Mouse (Mus musculus) kidney, postnatal 0 days (tissue): ENCODE results near the gene Tal1. TPM values are rescaled to one million over a fixed set of nuclear protein-coding genes. Genes with fewer than 3 reads are reported as not detected.

Source experiments
- ATAC-seq: fragments of 200-750 bp; cut with Nextera tagmentation; replicated peaks from 2 replicates; pipeline ENCODE4 v1.8.0; 2017; ENCODE audit warnings: low read depth, moderate number of reproducible peaks, moderate TSS enrichment, moderate library complexity; ENCODE audit not compliant: low FRiP score
- DNase-seq: peaks from one replicate; pipeline ENCODE4 v3.0.0-alpha.2; 2016; ENCODE audit warnings: low spot score
- H3K27ac ChIP-seq: fragments of 300-500 bp; sonication (generic); 2 replicates; pipeline ENCODE4 v1.5.1; 2014; ENCODE audit warnings: mild to moderate bottlenecking
- H3K27me3 ChIP-seq: fragments of 300-500 bp; sonication (generic); 2 replicates; pipeline ENCODE4 v1.6.1; 2014; ENCODE audit warnings: low read length, mixed read lengths; ENCODE audit not compliant: insufficient read depth
- H3K36me3 ChIP-seq: fragments of 300-500 bp; sonication (generic); 2 replicates; pipeline ENCODE4 v1.6.1; 2014; ENCODE audit warnings: low read length, mixed read lengths; ENCODE audit not compliant: insufficient read depth
- H3K4me1 ChIP-seq: fragments of 300-500 bp; sonication (generic); replicated peaks from 2 replicates; pipeline ENCODE4 v1.6.1; 2014; ENCODE audit warnings: antibody characterized with exemption, low read length, mixed read lengths; ENCODE audit not compliant: insufficient read depth
- H3K4me2 ChIP-seq: fragments of 300-500 bp; sonication (generic); 2 replicates; pipeline ENCODE4 v1.6.1; 2014; ENCODE audit warnings: mild to moderate bottlenecking, low read length, moderate library complexity, mixed read lengths
- H3K4me3 ChIP-seq: fragments of 300-500 bp; sonication (generic); replicated peaks from 2 replicates; pipeline ENCODE4 v1.5.1; 2014; ENCODE audit warnings: low read depth, low read length
- H3K9ac ChIP-seq: fragments of 300-500 bp; sonication (generic); 2 replicates; pipeline ENCODE4 v1.6.1; 2014; ENCODE audit warnings: low read depth, low read length
- H3K9me3 ChIP-seq: fragments of 300-500 bp; sonication (generic); replicated peaks from 2 replicates; pipeline ENCODE4 v1.6.1; 2016; ENCODE audit warnings: low read length, inconsistent platforms, mixed read lengths
- CTCF ChIP-seq: IDR thresholded peaks from 2 replicates; pipeline ENCODE4 v1.5.1; 2016; ENCODE audit warnings: antibody characterized with exemption, low read depth, mild to moderate bottlenecking, moderate library complexity
- WGBS: fragments of 180-500 bp; shearing (Covaris S2); extraction: QIAGEN DNeasy Blood & Tissue Kit; methylation state at CpG from one replicate; pipeline ENCODE4 v1.1.7; 2014; 5-methylcytosine and 5-hydroxymethylcytosine counted together
- polyA plus RNA-seq: library from polyadenylated mRNA; unstranded; fragments of >200 nt; fragmentation: Nextera tagmentation; extraction: Ambion mirVana; gene quantifications from 2 replicates; pipeline ENCODE4 v1.2.1, GENCODE M21; 2015

Gene Tal1
- polyA plus RNA-seq, 1 experiment from 2014 or later, result 1.1 TPM

GRCm38 (mm10) chr4:115057674-115058316, 1.6 kb downstream of the Tal1 start:
- peaks cover 14% of the 10 kb centered on the region; the same call in 1 of the 2 replicates for H3K4me1 ChIP-seq
- H3K36me3 ChIP-seq, result no peaks in the 10 kb centered on the region
- H3K4me2 ChIP-seq, result peak overlapping the region; percentile 72
- peak overlapping the region; percentile 81 for H3K27ac ChIP-seq
- peak overlapping the region; percentile 45 for H3K4me3 ChIP-seq
- ATAC-seq, result 0 out of 2 replicates have a peak, but pooled peaks have one; percentile 22
- no peak for DNase-seq
- no peaks in the 10 kb centered on the region for H3K9me3 ChIP-seq
- H3K9ac ChIP-seq, result peak overlapping the region; percentile 63
- H3K27me3 ChIP-seq, result peaks cover 79% of the 10 kb centered on the region
- TF ChIP-seq CTCF, result no peak
- whole genome bisulfite sequencing, result 2% methylated on average over 33 of the region's 33 CpGs

- peak overlapping the region; percentile 72 for H3K4me2 ChIP-seq
- peak overlapping the region; percentile 45 for H3K4me3 ChIP-seq
- H3K27ac ChIP-seq, result peak overlapping the region; percentile 81
- TF ChIP-seq CTCF, result no peak
- H3K36me3 ChIP-seq, result no peaks in the 10 kb centered on the region
- peaks cover 81% of the 10 kb centered on the region for H3K27me3 ChIP-seq
- WGBS, result 2% methylated on average over 20 of the region's 20 CpGs
- no peak for DNase-seq
- no peaks in the 10 kb centered on the region for H3K9me3 ChIP-seq
- no peak for ATAC-seq
- peak overlapping the region; percentile 63 for H3K9ac ChIP-seq
- peaks cover 16% of the 10 kb centered on the region; the same call in 1 of the 2 replicates for H3K4me1 ChIP-seq
These were observed 2.1 kb downstream of the Tal1 start for GRCm38 (mm10) chr4:115058317-115058761.

- Histone ChIP-seq H3K36me3 (no peaks in the 10 kb centered on the region), H3K4me3 (peak overlapping the region; percentile 45), H3K4me2 (peak overlapping the region; percentile 72), H3K9me3 (no peaks in the 10 kb centered on the region), H3K9ac (0 out of 2 replicates have a peak overlapping the region, but pooled peaks have one; percentile 63), H3K4me1 (peaks cover 23% of the 10 kb centered on the region; the same call in 1 of the 2 replicates), H3K27ac (peak overlapping the region; percentile 67), H3K27me3 (peaks cover 83% of the 10 kb centered on the region)
- no peak for ATAC-seq
- WGBS, result 4% methylated on average over 23 of the region's 23 CpGs
- DNase-seq, result no peak
- no peak for TF ChIP-seq CTCF
These were observed 2.8 kb downstream of the Tal1 start for GRCm38 (mm10) chr4:115058871-115059590.

GRCm38 (mm10) chr4:115059871-115060270, 3.6 kb downstream of the Tal1 start:
- DNase-seq, result no peak
- Histone ChIP-seq H3K4me1 (peaks cover 23% of the 10 kb centered on the region; the same call in 1 of the 2 replicates), H3K4me2 (peak overlapping the region; percentile 28), H3K27ac (0 out of 2 replicates have a peak overlapping the region, but pooled peaks have one; percentile 15), H3K9ac (no peak overlapping the region), H3K27me3 (peaks cover 85% of the 10 kb centered on the region), H3K9me3 (no peaks in the 10 kb centered on the region), H3K36me3 (no peaks in the 10 kb centered on the region), H3K4me3 (peak overlapping the region; percentile 21; the same call in 1 of the 2 replicates)
- ATAC-seq, result no peak
- 19% methylated on average over 12 of the region's 12 CpGs for WGBS
- TF ChIP-seq CTCF, result no peak

GRCm38 (mm10) chr4:115060753-115061152, 4.5 kb downstream of the Tal1 start:
- Histone ChIP-seq H3K9ac (no peak overlapping the region), H3K27me3 (peaks cover 83% of the 10 kb centered on the region), H3K36me3 (no peaks in the 10 kb centered on the region), H3K9me3 (no peaks in the 10 kb centered on the region), H3K27ac (no peak overlapping the region), H3K4me1 (peaks cover 23% of the 10 kb centered on the region; the same call in 1 of the 2 replicates), H3K4me3 (no peak overlapping the region), H3K4me2 (peak overlapping the region; percentile 28; the same call in 1 of the 2 replicates)
- WGBS, result 19% methylated on average over 3 of the region's 3 CpGs
- no peak for DNase-seq
- no peak for TF ChIP-seq CTCF
- no peak for ATAC-seq

GRCm38 (mm10) chr4:115062540-115062874, 6.3 kb downstream of the Tal1 start:
- H3K36me3 ChIP-seq, result no peaks in the 10 kb centered on the region

More at GRCm38 (mm10) chr4:115062540-115062874, 6.3 kb downstream of the Tal1 start:
- Histone ChIP-seq H3K4me3 (peak overlapping the region; percentile 53), H3K9ac (peak overlapping the region; percentile 43; the same call in 1 of the 2 replicates), H3K4me1 (peaks cover 14% of the 10 kb centered on the region; the same call in 1 of the 2 replicates), H3K4me2 (peak overlapping the region; percentile 97), H3K27ac (no peak overlapping the region), H3K27me3 (peaks cover 77% of the 10 kb centered on the region), H3K9me3 (no peaks in the 10 kb centered on the region)
- no peak for ATAC-seq
- 1% methylated on average over 9 of the region's 9 CpGs for WGBS
- TF ChIP-seq CTCF, result no peak
- no peak for DNase-seq
